Mouse (Mus musculus) regulatory T cell (primary cell): ENCODE results near the gene Kat14.
"Not testable (repeated sequence)": the region's sequence is repeated elsewhere in the genome, so short reads cannot be mapped to it uniquely, and the experiment has no call there.

ENCODE experiments used
- in situ Hi-C: fragments of 300-600 bp; cut with MboI, MseI; formaldehyde crosslinking; loops from one replicate; pipeline ENCODE4 v1.15.1; 2025; ENCODE audit warnings: high pct_unique_total_duplicates

Gene Kat14

DNA sequence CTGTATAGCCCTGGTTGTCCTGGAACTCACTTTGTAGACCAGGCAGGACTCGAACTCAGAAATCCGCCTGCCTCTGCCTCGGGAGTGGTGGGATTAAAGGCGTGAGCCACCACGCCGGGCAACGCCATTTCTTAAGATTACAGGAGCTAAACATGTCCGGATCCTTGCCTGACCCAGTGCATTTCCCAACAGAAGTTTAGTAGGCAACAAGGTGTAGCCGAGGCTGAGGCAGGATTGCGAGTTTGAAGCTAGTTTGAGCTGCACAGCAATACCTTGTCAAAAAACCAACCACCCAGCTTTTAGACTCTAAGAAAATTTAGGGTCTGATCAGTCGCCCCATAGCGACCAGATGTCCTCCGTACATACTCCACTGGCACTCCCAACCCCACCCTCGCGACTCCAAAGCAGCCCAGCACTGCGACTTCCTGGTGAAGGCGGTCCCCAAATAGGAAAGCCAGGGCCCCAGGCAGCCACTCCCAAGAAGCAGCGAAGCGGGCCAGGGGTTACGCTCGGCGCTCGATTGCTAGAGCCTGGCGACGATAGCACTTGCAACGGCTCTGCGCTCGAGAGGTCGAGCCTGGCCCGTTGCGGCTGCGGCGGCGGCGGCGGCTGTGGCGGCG lies at the start of gene Kat14, which contains the start of gene Pet117:
TSS of gene Kat14 (plus strand) at position 584 of the 620 bp plus-strand sequence.
TSS of gene Pet117 (plus strand) at position 597 of the 620 bp plus-strand sequence.
- in situ Hi-C loops: no loop called here

DNA sequence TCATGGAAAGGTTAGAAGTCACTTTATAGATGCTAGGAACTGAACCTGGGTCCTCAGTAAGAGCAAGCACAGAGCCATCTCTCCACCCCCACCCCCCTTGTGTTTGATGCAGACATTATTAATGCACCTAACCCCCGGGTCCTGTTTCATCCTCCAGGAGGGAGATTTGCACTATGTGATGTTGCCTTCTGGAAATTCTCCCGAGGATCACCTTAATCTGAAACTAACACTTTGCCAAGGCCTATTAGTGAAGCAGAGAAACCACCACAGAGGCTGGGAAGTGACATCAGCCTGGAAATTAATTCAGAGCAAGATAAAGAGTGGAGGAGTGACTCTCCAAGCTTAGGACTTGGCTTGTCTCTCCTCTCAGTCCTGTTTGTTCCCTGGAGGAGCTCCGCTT lies 44.6 kb upstream of the Kat14 start:
- in situ Hi-C loops: no loop called here

DNA sequence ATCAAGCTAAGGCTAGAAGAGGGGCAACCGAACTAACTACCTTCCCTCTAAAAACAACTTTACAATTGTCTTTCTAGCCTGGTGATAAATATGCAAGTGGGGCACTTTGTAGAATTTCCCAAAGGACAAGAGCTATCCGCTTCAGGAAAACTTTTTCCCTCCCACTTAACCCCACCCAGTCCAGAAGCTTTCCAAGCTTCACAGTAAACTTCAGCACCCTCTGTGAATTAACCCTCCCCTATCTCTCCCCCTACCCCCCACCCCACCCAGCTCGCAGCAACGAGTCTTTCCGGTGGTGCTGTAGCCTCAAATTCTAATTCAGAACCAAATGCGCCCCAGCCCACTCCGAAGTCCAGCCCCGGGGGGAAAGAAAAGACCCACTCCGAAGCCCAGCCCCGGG lies 39.3 kb upstream of the Kat14 start:
- in situ Hi-C loops: no loop called here

DNA sequence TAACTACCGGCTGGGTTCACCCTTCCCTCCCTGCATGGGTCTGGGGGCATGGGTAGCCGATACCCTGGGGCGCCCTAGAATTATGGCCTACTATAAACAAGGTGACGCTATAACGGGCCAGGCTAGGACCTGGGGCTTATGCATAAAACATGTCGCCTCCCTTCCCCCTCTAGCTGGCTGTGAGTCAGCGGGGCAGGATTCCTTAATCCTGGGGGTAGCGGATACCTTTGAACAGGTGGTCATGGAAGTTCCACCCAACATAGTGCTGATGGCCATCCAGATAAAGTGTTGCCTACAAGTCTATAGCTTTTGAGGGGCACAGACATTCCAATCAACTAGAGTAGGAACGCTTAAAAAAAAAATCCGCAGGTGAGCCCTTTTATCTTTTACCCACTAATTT lies 38.8 kb upstream of the Kat14 start:
- in situ Hi-C loops: no loop called here

DNA sequence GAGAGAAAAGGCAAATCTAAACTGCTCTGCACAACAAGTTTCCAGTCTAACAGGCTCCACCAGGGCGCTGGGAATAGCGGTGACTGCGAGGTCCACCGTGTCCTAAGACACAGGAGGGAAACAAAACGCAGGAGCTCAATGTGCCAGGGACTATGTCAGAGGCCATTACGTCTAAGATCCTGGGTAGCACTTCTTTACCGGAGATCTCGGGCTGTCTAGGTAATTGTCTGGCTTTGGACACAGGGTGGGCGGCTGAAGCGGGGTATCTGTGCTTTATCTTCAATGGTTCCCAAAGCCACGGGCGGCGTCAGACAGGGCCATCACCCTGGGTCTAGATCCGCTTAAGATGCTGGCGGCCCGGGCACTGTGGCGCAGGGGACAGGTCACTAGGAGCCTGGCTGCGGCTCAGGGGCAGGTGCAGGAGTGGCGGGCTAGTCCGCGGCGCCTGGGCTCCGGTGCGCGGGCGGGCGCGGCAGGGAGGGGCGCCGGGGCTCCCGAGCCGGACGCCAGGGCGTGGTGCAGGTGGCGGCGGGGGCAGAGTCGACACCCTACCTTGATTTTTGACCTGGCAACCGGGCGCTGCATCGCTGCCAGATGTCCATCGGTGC lies 38.3 kb upstream of the Kat14 start:
- in situ Hi-C loops: no loop called here

DNA sequence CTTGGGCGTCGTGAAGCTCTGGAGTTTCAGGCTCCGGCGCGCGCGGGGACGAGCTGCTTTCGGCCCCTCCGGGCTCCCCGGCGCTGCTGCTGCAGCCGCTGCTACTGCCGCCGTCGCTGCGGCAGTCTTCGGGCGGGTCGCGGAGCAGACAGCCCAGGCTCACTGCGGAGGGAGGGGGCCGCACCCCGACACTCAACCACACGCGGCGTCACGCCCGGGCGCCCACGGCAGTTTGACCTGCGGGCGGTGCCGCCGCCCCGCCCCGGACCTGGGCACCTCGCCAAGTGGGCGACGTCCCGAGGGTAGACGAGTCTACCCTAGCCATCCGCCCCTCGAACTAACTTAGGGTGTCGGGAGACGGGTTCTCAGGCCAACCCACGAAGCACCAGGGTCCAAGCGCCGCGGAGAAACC lies 37.8 kb upstream of the Kat14 start:
- in situ Hi-C loops: no loop called here

DNA sequence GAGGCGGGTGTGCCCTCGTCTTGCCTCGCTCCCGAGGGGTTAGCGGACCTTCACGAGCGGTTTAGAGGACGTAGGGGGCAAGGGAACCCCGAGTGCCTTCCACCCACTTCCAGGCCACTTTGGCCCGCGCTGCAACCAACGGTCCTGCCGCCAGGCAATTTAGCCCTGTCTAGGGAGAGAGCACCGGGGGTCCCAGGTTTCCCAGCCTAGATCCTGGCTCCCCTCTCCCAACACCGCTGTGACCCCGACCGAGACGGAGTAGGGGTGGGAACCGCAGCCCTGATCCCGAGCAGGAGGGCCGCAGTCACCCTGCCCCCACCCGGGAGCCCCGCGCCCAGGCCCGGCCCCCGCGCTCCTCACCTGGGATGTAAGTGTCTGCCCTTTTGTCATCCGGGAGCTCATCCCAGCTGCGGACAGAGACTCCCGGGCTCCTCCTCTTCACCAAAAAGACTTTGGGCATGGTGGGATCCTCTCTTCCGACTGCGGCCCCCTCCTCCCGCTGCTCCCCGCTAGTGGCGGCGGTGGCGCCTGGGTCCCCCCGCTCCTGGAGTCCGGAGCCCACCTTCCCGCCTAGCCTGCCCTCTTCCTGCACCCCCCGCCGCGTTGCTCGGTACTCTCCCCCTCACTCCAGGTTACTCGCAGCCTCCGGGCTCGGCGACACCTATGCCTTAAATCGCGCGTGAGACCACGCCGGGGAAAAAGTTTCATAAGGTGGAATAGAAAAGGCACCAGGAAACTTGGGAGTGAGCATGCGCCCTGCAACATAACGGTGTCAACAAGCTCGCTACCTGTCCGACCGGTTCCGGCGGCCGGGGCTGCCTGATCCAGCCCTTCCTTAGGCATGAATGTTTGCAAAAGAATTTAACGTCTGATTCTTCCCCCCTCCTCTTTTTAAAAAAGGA lies 37.1 kb upstream of the Kat14 start, which contains the start of gene Ovol2:
TSS of gene Ovol2 (minus strand) at position 746 of the 902 bp plus-strand sequence.
- in situ Hi-C loops: no loop called here

DNA sequence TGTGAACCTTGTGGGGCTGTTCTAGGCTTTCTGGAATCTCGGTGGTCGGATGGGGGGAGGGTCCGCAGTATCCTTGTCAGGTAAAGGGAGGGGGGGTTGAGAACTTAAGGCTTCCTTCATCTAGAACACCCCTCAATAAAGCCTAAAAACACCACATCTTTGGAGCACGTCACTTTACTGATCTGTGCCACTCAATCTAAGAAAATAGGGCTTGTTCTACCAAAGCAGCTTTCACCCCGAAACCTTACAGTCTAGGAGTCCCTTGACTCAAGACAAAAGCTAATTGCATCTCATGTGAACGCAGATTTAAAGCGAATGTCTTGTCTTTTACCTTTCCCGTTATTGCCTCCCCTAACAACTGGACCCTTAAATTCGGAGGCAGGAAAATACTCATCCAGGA lies 36.3 kb upstream of the Kat14 start:
- in situ Hi-C loops: no loop called here

DNA sequence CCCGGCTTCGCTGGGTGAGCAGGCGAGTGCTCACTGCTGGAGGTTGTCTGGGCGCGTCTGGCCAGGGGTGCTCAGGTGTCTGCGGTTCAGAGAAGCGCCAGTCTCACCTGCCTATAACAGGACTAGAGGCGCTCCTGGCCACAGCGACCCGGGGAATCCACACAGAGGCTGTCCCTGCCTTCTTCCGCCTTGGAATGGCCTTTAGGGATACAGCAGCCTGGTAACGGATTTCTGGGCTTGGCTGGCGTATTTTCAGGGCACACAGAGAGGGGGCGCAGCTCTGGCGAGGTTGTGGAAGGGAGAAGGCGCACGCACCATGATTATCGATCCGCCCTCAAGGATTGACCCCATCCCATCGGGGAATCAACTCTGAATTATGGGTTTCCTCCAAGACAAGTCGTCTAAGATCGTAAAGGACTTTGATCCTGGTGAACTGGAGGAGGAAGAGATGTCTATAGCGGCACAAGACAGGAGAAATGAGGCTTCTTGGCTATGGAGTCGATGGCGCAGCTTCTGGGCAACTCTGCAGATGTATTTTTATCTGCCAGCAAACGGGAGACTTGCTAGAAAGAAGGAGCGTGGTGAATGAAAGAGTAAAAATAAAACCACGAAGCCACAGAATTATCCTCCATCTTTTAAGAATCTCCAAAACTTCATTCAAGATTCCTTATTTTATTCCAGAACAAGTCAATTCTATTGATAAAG lies 35.5 kb upstream of the Kat14 start:
- in situ Hi-C loops: no loop called here

DNA sequence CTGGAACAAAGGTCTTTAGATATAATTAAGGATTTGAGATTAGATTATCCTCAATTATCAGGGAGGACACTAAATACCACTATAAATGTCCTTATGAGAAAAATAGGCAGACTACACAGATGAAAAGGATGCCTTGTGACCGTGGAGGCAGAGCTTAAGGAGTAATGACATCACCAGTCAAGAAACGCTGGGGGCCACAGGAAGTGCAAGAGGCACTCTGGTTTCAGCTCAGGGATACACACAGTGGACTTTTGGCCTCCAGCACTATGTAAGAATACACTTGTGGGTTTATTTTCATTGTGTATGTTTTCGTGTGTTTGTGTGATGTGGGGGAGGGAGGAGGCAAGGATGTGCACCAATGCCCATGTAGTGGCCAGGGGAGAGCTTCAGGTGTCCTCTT lies 31.6 kb upstream of the Kat14 start:
- in situ Hi-C loops: no loop called here

DNA sequence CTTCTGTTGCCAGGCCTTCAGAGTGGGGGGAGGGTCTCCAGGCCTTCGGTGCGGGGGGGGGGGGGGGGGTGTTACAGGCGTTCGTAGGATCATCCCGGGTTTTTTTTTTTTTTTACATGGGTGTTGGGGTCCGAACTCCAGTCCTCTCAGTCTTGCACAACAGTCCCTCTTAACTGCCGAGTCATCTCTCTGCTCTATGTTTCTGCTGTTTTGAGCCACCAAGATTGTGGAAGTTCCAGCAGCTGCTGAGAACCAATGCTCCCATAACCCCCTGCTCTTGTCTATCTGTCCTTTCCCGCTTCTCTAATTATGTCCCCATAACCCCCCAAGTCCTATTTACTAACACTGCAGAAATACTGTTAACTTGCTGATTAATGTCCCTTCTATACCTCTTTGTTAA lies 31.1 kb upstream of the Kat14 start:
- in situ Hi-C loops: no loop called here

DNA sequence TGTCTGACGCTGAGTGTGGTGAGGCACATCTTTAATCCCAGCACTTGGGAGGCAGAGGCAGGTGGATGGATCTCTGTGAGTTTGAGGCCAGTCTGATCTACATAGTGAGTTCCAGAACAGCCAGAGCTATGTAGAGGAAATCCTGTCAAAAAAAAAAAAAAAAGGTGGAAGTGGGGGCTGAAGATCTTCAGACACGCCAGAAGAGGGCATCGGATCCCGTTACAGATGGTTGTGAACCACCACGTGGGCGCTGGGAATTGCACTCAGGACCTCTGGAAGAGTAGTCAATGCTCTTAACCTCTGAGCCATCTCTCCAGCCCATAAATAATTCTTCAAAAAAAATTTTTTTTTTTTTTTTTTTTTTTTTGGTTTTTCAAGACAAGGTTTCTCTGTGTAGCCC lies 30.6 kb upstream of the Kat14 start:
- in situ Hi-C loops: not testable (repeated sequence)

DNA sequence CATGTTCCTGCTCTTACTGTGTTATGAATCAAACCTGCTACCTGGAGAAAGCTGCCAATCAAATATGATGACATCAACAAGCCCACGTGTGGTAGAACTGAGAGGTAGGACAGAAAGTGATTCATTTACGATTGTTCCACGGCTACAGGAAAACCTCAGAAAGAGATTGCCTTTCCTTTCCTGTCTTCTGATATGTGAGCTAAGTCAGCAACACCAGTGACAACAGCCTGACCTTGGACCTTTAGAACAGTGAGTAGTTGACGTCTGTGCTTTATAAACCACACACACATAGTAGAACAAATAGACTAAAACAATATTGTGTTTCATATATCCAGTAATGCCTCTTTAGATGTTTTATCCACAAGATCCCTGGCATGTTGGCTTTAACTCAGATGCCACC lies 25.6 kb upstream of the Kat14 start:
- in situ Hi-C loops: no loop called here

DNA sequence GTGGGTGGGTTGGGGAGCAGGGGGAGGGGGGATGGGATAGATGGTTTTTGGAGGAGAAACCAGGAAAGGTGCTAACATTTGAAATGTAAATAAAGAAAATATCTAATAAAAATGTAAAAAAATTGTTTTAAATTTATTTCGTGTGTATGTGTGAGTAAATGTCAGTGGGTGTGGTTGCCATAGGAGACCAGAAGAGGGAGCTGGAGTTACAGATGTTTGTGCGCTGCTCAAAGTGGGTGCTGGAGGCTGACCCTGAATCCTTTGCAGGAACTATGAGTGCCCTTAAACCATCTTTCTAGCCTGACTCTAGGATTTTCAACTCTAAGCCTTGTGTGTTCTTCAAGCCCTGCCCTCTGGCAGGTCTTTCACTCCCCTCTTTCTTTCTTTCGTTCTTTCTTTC lies 20.3 kb upstream of the Kat14 start:
- in situ Hi-C loops: no loop called here

DNA sequence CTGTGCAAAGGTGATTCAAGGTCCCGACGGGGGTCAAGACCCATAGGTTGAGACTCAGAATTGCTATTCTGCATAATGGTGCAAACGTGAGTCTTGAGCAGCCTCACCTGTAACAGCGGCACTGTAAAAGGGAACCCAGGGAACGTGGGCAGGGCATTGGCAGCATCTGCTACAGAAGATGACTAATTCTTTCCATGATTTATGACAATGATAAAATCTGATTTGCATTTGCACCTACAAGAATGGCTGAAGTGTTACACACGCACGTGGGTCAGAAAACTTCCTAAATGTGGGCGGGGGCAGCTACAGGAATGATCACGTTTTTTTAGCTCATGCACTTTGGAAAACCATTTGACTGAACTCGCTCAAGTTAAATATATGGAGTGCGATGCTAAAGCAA lies 15.9 kb upstream of the Kat14 start:
- in situ Hi-C loops: no loop called here

DNA sequence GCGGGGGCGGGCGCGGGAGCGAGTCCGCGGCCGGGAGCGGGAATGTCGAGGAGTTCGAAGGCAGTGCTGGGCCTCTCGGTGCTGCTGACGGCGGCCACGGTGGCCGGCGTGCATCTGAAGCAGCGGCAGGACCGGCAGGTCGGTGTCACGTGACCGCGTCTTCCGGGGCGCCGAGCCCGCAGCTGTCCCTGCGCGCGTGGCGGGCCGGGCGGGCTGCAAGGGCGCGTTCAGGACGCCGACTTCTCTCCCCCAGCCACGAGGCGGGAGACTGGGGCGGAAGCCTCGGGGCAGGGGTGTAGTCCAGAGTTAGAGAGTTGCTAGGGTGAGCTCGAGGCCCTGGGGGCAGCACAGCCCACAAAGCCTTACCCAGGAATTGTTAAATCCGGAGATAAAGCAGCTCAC lies 238 bp downstream of the Kat14 start:
- in situ Hi-C loops: no loop called here

DNA sequence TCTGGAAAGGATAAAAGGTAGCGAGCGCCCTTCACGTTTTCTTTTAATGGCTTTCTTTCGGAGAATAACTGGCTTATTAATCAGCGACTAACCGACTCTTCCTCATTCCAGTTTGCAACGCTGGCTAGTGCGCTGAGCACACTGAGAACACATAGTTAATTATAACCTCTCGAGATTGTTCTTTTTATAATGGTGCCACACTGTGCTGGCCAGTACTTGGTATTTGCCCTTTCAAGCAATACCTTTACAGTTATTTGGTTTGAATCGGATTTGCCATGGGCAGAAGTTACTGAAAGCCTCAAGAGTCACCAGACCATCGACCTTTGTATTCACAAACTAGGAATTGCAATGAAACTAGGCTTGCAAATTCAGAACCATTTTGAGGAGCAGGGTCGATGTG lies 728 bp downstream of the Kat14 start:
- in situ Hi-C loops: no loop called here

DNA sequence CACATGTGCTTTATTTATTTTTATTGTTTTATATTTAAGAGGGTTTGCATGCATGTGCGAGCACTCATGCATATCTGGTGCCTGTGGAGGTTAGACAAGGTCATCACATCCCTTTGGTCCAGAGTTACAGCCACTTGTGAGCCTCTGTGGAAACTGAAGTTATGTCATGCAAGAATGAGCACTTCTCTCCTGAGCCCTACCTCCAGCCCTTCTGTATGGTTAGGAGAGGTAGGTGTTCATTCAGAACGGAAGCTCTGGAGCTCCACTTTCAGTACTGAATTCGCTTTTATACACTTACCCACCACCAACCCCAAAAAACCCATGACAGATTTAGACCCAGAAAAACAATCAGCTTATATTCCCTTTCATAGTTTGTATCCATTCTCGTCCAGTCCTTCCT lies 2.8 kb downstream of the Kat14 start:
- in situ Hi-C loops: no loop called here

DNA sequence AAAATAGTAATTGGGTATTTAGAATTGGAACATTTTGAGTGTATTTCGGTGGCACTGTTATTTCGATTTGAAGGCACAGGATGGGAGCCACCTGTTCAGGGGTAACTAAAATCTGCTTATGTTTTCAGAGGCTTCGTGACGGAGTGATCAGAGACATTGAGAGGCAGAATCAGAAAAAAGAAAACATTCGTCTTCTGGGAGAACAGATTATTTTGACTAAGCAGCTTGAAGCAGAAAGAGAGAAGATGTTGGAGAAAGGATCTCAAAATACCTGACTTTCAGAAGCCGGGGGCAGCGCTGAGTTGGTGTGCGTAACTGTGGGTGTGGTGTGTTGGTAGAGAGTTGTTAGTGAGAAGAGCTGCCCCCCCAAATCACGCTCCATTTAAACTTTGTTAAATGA lies 4.3 kb downstream of the Kat14 start:
- in situ Hi-C loops: no loop called here

DNA sequence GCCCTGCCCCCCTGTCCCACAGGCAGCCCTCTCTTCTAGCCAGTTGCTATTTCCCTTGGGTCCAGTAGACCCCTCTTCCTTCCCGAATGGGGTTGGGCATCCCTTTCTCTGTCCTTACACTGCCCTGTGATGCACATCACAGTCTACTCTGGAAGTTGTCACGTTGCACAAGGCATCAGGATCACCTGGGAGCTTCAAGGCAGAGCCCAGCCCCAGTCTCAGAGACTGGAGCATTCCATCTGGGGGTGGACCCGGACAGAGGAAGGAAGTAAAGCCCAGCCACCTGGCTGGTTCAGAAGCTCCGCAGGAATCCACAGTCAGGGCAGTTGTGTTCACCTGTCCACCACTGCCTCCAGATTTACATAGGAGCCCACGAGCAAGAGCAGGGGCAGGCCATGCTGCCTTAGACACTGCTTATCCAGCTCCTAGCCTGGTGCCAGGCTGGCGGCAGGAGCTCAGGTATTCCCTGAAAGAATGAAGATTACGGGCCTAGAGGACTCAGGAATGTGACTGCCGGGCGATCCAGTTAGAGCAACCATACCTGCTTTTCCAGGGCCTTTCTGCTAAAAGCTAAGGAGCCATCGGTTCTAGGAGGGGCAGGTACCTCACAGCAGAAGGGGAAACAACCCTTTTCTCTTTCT lies 6.4 kb downstream of the Kat14 start:
- in situ Hi-C loops: no loop called here

DNA sequence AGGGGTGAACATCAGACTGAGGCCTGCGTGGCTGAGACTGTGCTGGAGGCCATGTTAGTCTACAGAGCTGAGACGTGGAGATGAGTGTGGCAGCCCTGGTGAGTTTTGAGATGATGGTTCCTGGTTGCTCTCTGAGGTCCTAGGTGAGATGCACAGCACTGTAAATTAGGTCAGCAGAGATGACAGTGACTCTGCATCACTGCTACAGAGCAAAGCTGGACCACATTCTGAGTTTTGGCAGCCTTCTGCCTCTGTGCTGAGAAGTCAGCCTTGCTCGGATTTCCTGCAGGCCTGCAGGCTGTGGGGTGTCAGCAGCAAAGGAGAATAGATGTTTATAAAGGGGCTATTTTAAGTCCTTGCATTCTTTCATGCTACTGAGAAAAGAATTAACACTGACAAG lies 12.5 kb downstream of the Kat14 start:
- in situ Hi-C loops: no loop called here

DNA sequence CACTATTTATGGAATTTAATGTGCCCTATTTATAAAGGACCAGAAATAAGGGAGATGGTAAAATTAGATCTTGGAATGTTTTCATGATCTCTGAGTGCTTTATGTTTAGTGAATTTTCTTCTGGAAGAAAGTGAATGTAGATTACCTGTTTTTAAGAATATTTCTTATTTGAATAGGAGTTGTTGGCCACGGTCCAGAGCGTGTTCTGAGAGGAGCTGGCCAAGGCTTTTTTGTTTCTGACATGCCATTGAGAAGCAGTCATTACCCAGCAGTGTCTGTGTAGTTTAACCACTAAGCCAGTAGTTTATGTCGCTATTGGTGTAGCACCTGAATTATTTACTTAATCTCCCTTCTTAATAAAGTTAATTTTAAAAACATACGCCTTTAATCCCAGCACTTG lies 13.0 kb downstream of the Kat14 start:
- in situ Hi-C loops: no loop called here
